Mouse (Mus musculus) spleen, postnatal 4 days (tissue): ENCODE data around the gene Rdh5.

Experiments
- DNase-seq, 2 experiments: peaks; one replicate each; pipeline ENCODE4 v3.0.0; 2022; ENCODE audit warnings: low spot score in 2 of 2

Rdh5 gene

GRCm38 (mm10) chr10:128908778-128909448 lies 13.8 kb downstream of the Rdh5 start:
- DNase-seq: no peak

- no peak for DNase-seq
These were observed 17.9 kb downstream of the Rdh5 start for GRCm38 (mm10) chr10:128904812-128905211.

- DNase-seq: no peak
These were observed 20.2 kb downstream of the Rdh5 start for GRCm38 (mm10) chr10:128902409-128902988.

GRCm38 (mm10) chr10:128901409-128901808 lies 21.3 kb downstream of the Rdh5 start:
- DNase-seq: no peak

DNA sequence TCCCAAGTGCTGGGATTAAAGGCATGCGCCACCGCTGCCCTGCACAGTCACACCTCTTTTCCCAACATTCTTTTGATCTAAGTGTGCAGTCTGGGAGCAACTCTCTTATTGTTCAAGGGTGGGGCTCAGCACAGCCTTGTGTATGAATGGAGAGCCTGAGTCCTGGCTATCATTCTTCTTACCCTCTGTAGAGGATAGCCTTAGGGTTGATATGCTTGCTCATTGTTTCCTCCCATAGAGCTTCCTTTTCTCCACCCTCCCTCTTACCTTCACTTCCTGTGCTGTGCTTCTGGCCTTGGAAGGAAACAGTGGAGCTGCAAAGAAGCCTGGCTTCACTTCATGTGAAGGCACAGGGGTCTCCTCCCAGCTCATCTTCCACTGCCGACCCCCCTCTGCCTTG lies 22.0 kb downstream of the Rdh5 start, which contains the start of gene Cd63:
TSS of gene Cd63 (plus strand) at position 292 of the 400 bp plus-strand sequence.
- DNase-seq: no peak

DNA sequence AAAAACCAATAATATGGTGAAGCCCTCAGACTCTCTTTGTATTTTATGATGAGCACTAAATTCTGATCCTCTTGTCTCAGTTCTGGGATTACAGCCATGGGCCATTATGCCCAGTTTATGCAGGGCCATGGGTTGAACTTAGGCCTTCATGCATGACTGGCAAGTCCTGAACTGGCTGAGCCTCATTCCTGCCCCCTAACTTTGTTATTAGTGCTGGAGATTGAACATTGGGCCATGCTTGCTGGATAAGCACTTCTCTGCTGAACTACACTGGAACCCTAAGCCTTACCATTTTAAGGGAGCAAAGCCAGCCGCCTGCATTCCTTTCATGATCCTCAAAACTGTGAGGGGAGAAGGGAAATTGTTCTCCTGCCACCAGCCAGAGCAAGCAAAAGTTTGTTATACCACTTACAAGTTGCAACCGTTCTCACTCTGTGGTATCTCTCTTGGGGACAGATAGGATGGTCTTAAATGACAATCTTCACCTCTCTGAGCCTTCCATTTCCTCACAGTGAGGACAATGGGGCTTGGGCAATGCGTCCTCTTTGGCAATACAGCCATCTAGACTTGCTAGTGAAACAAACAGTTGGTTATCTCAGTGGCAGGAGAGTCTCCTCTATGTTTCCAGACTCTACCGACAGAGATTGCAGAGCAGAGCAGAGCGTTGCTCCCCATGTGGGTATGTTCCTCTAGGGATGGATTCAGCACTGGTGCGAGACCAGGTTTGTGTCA lies 22.8 kb downstream of the Rdh5 start:
- DNase-seq: no peak

GRCm38 (mm10) chr10:128897501-128897900 lies 25.2 kb downstream of the Rdh5 start:
- DNase-seq: no peak

DNA sequence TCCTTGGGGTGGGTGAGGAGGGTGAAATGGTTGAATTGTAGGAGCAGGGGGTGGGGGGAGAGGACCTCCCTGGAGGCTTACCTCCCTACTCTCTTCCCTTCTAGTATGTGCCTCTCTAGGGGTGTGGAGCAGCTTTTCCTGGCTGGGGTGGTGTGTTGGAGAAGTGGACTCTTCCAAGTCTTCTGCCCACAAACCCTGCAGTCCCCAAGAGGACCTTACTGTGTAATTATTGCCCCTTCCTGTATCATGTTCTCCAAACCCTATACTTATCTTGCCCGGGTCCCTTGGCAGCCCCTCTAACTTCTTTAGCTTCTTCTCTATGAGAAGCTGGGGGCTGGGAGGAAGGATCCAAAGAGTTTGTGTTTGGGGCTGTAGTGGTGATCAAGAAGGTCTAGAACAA lies 25.9 kb downstream of the Rdh5 start:
- DNase-seq: no peak

DNA sequence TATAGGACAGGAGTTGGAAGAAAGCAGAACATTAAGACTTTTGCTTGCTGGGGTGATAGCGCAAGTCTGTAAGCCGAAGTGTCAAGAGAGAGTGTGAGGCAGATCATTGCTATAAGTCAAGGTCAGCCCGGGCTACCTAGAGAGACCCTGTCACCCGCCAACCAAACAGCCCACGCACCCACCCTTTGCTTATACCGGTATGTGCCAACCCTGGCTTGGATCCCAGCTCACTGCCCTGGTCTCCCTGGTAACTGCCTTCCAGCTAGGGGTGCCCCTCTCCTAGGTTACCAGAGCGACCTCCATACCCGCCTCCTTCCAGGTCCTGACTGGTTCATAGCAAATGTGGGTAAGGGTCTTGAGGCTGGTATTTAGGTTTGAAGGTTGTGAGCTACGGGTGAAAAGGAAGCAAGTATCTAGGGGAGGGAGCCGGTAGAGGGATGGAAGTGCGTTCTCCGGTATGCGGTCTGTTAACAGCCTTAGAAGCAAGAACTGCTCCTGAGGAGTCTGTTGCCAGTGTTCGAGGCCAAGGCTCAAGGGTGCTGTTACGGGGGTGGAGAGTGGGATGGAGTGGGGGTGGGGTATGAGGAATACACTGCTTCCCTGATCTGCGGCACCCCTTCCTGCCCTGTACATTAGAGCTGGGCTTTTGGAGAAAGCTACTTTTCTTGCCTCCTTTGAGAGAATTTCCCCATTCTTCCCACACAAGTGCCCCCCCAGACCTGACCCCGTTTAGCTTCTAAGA lies 26.6 kb downstream of the Rdh5 start:
- no peak for DNase-seq

GRCm38 (mm10) chr10:128895437-128895836 lies 27.3 kb downstream of the Rdh5 start:
- DNase-seq: peak; percentile 65 to 82

GRCm38 (mm10) chr10:128892246-128892645 lies 30.4 kb downstream of the Rdh5 start:
- no peak for DNase-seq

- no peak for DNase-seq
These were observed 31.2 kb downstream of the Rdh5 start, which contains the start of gene Gdf11 for GRCm38 (mm10) chr10:128891296-128892094. Gene Gdf11 (minus strand): TSS chr10:128891718.

GRCm38 (mm10) chr10:128890383-128891295 lies 32.0 kb downstream of the Rdh5 start:
- DNase-seq: no peak

DNA sequence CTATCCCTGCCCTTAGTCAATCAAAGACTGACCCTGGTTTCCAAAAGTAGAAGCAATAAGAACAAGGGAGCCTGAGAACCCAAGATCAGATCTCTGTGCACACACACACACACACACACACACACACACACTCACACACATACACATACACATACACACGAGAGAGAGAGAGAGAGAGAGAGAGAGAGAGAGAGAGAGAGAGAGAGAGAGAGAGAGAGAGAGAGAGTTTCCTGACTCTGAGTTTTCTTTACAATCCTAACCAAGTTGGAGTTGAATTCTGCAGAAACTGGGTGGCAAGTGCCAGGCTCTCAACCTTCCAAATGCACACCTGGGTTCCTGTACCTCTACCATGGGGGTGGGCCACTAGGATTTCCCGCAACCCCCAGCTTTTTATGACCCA lies 32.8 kb downstream of the Rdh5 start:
- DNase-seq: no peak

DNA sequence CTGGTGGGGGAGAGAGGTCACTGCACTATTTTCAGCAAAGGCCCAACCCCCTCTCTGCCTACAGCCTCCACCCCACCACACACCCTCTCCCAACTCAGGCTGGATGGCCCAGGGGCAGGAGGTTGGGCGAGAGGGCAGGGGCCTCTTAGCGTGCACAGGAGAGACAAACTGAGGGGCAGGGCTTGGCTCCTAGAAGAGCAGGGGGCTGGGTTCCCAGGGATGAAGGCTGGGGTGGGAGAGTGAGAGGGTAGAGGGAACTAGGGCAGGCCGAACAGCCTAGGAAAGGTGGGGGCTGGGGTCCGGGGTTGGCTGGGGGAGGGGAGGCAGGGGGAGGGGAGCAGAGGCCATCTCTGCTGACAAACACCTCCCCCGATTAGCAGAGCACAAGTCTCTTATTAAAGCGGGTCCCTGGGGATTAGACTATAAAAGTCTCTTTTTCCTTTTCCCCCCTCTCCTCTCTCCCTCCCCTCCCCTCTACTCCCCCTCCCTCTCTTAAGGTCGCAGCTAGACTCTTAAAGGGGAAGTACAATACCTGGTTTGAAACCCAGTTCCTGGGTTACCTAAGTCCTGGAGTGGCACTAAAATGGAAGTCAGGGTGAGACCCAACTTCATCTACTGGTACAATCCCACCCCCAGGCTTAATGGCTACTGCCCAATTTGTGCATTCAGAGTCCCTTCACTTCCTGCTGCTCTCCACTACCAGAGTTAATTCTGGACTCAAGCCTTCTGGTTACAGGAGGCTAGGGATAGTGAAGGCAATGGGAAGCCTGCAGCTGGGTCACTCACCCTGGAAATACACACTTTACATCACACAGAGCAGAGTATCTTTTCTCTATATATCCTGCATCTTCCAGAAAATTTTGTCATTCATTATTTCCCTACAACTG lies 33.5 kb downstream of the Rdh5 start:
- DNase-seq: no peak

DNA sequence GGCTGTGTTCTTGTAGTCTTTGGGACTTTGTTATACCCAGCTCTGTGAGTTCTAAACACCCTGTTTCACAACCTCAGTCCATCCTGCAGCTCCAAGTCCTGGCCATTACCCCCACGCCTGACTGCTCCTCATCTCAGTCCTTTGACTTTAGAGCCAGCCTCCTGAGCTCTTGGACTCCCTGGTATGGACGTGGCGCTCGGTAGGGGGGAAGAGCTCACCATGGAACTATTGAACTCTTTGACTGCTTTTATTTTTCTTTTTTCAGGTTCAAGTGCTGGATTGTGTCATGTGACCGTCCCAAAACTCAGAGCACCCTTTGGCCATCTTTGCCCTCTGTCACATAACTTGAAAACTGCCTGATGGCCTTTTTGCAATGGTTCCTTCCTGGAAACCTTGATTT lies 40.6 kb downstream of the Rdh5 start:
- no peak for DNase-seq

- no peak for DNase-seq
These were observed 43.9 kb downstream of the Rdh5 start for GRCm38 (mm10) chr10:128878811-128879210.

DNA sequence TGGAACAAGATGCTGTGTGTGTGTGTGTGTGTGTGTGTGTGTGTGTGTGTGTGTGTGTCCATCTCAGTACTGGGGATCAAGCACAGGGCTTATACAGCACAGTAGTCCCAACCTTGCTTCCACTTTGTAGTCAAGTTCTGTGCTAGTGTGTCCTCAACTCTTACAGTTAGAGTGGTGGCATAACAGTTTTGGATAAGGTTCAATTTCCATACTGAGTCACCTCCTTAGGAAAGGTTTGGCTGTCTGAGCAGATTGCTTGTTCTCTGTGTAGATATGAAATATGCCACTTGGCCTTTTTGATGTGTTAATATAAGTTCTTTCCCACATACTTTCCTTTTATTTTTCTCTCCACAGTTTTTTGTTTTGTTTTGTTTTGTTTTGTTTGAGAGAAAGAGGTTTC lies 44.4 kb downstream of the Rdh5 start:
- no peak for DNase-seq

DNA sequence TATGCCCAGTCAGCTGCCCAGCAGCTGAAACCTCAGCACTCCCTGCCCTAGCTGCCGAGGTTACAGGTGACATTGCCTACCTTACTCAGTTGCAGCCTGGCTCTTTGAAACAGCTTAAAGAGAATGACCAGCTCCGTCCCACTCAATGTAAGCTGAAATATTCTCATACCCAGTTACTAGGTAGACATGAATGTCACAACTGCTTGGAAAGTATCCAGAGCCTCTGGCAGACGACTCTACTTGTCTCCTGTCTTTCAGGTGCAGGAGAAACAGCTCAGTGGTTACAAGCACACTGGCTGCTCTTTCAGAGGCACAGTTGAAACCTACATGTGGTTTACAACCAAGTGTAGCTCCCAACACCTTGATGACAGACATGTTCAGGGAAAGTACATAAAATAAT lies 52.3 kb downstream of the Rdh5 start:
- no peak for DNase-seq
